Mouse (Mus musculus): Measurements from ENCODE around the gene Zp2.

- TF ChIP-seq CTCF (IDR thresholded peaks at IDR 0.05; ENCODE audit: low read depth) (no peak), EP300 (IDR thresholded peaks at IDR 0.05; ENCODE audit: low read depth) (no peak)
Measured at GRCm38 (mm10) chr7:120145191-120145590, at the start of gene Zp2.

Data from liver, postnatal 0 days (tissue).